Mouse (Mus musculus): ENCODE data around the gene Mfsd4b4.
"Not testable (repeated sequence)": the region's sequence is repeated elsewhere in the genome, so short reads cannot be mapped to it uniquely, and the experiment has no call there.

Gene Mfsd4b4

DNA sequence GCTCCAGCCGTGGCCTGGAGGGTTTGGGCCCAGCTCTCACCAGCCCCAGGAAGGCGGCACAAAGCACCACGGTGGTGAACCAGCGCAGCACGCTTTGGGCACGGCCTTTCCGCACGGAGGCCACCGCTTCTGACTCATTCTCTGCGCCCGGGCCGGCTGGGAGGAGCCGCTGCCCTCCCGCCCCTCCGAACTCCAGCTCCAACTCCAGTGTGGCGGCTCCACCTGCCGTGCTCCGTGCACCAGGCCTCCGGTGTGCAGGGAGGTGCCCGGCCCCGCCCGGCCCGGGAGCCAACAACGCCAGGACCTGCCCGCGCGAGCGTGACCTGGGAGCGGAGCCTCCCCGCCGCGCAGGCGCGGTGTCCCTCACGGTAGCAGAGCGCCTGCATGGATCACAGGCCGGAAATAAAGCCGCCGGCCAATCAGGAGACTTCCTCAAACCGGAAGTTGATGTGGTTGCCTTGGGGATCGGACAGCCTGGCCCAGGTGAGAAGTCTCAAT is at the start of gene Mfsd4b4:
Gene Mfsd4b4, minus strand, starts transcription at position 365 of the 498 bp plus-strand sequence.
- DNase-seq (ENCODE audit: low read depth) = peak; percentile 91

DNA sequence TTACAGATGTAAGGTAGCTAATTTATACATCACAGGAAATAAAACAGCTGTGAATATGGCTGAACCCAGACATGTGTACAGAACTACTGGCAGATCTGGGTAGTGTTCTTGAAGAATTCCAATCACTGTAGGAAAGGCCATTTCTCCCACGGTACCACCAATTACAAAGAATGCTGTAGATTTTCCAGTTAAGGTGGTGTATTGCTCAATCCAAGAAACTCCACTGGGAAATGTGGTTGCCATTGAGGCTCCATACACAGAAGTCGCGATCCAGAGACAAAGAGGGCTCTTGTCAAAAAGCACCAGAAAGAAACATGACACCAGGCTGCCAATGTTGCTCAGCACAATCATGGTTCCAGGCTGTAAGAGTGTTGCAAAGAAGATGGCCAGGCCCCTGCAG is 48.2 kb upstream of the Mfsd4b4 start:
- not testable (repeated sequence) for DNase-seq (ENCODE audit: low read depth)

DNA sequence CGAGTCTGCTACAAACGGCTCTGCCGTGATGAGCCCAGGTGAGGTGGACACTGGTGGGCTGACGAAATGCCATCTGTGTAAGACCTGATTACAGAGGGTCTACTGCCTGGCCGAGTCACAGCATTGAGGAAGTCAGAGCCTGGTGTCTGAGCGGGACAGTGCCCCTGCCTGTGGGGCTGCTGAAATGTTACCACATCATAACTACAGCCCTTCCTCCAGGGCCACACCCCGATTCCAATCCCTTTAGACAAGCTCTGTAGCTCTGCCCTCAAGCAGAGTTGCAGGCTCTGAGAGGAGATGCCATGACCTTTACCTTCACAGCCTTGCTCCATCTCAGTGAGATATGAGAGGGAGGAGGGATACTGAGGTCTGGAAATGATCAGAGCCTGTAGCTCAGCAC is 37.5 kb upstream of the Mfsd4b4 start:
- no peak for DNase-seq (ENCODE audit: low read depth)

DNA sequence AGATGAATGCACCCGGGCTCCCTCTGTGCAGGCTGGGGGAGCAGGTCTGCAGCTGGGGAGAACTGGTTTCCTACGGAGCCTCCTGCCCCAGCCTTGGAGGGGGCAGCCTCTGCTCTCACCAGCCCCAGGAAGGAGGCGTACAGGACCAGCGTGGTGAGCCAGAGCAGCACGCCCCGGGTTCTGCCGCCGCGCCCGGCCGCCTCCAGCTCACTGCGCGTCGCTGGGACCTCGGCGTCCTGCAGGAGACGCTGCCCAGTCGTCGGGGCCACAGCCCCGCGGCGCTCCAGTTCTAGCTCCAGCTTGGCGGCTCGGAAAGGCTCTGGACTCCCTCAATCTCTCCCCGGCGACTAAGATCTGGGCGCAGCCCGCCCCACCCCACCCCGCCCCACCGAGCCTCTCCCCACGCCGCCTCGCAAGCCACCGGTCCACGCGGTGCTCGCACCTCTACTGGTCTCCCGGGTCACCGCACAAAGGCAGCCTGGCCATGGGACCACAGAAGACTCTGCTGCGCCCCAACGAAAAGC is 27.6 kb upstream of the Mfsd4b4 start, which contains the start of gene Mfsd4b2:
Gene Mfsd4b2, minus strand, starts transcription at position 308 of the 524 bp plus-strand sequence.
- no peak for DNase-seq (ENCODE audit: low read depth)

DNA sequence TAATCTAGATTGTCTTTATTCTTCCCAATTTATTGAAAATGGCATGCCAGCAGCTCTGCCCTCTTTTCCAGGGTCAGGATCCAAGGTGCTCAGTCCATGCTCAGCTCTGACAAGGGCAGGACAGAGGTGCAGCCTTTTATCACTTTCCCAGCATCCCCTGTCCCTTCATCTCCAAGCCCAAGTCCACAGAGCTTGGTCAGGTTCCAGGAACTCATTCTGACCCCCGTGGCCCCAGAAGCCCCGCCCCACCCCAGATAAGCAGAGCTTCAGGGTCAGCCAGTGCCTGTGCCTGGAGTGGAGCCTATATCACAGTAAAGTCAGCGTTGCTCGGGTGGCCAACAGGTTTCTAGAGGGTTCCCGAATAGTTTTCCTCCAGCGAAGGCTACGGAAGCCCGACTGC is 25.5 kb upstream of the Mfsd4b4 start:
- DNase-seq (ENCODE audit: low read depth) = not testable (repeated sequence)

DNA sequence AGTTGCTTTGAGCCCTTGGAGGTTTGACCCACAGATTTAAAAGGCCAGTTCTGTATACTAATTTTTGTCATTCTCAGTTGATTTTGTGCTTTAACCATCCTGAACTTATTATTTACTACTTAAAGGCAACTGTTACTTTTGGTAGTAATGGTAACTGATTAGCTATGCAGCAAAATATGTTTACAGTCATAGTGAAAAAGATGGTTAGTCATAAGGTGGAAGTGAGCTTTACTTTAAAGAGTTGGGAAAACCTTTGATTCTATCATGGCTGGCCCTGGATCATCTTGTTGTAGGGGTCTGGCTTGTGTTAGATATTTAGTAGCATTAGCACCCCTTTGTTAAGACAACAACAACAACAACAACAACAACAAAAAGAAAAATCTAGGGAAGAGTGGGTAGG is 13.6 kb upstream of the Mfsd4b4 start:
- no peak for DNase-seq (ENCODE audit: low read depth)

DNA sequence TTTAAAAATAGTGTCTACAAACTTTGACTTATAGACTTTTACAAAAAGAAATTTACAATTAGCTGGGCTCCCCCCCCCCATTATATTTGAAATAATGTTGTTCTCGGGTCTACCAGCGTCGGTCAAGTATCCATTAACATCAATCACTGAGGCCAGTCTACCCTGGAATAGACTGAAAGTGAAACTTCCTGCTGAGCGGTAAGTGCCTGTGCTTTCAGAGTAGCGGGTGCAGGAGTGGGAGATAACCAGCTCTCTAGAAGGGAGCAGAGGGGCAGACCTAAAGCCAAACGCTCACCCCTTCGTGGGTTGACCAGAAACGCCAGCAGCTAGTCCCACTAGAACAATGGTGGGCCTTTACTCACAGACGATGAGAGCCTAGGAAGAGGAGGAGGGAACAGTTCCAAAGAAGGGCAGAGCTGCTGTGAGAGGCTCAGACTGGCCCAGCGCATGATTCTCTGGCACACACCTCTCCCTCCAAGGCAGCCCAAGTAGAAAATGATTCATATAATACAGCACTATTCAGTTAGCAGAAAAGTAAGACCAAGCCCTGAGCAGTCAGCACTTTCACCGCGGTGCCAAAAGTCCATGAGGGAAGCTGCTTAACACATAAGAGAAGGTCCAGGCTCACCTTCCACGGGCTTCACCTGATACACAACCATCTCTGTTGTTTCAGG is 9.9 kb upstream of the Mfsd4b4 start:
- peak; percentile 41 for DNase-seq (ENCODE audit: low read depth)

DNA sequence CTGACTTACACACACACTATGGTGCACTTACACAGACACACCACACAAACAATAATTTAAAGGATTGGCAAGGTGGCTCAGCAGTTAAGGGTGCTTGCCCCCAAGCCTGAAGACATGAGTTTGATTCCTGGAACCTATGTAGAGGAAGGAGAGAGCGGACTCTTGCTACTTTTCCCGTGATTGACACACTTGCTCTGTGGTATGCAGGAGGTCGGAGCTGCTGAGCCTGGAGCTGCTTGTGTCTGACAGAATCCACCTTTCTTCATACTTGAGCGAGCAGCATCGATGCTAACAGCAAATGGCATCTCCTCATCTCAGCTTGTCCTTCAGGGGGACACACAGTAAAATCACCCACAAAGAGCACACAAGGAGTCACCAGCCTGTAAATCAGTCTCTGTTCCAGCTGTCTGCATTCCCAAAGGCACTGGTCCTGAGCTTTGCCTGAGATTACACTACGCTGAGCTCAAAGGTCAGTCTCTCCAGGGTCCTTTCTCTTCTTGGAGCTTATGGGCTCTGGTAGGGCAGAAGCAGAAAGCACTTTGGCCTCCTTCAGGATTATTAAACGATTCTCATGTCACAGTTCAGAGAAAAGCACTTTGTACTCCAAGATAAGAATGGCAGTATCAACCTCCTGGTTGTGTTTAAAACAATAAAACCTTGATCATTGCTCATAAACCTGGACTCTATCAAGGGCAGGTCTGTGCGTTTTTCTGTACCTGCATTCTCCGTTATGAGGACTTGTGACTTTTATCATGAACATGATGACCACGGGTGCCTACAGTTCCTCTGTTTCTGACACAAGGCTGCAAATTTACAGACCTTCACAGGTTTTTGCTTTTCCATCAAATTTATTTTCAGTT is 8.0 kb upstream of the Mfsd4b4 start:
- no peak for DNase-seq (ENCODE audit: low read depth)

DNA sequence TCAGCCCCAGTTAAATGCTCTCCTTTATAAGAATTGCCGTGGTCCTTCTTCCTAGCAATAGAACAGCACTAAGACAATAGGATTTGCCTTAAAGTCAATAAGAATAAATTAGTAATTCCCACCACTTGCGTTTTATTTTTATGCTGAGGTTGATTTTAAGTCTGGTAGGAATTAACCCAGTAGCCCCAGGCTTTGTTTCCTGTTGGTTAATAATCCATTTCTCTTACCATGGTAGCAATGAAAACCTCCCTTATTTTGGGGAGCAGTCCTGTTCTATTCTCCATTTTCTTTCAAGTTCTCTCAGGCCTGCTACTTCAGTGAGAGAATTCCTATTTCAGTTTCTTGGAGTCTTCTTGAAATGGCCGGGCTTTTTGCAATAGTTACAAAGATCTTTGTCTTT is 5.2 kb upstream of the Mfsd4b4 start:
- DNase-seq (ENCODE audit: low read depth) = no peak

DNA sequence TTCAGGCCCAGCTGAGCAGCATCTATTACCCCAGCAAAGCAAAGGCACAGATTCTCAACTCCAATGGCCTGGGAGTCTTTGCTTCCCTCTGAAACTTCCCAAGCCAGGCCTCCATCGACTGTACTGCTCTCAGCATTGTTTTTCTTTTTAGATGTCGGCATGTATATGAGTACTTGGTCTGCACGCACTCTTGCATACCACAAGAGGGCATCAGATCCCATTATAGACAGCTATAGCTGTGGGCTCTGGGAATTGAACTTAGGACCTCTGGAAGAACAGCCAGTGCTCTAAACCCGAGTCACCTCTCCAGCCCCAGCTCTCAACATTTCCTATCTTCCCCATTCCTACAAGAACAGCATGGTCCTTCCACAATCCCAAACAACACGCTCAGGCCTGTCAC is 2.5 kb downstream of the Mfsd4b4 start:
- peak; percentile 23 for DNase-seq (ENCODE audit: low read depth)

DNA sequence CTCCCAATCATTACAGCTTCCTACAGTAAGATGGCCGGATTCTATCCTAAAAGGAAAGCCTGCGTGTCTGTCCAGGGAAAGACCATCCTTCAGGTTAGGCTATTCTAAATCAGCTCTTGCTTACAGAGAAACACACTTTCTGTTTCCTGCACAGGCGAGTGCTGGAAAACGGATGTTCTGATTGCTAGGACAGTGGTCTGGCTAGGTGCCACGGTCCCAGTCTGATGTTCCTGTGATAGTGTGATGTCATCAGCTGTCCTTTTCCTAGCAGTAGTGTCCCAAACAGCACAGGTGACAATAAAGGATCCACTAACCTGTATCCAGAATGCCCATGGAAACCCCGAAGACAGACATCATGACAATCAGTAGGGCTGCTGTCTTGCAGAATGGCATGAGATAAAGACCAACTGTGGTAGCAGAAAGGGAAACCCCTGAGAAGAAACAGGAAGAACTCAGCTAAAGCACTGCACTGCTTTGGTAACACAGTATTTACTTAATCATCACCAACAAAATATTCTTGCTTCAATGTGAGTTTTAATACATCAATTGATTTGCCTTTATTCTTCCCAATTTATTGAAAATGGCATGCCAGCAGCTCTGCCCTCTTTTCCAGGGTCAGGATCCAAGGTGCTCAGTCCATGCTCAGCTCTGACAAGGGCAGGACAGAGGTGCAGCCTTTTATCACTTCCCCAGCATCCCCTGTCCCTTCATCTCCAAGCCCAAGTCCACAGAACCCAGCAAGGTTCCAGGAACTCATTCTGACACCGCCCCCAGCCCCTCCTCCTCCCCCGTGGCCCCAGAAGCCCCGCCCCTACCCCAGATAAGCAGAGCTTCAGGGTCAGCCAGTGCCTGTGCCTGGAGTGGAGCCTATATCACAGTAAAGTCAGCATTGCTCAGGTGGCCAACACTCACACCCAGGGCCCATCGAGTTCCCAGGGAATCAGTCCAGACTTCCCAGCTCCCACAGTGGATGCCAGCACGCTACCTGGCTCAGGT is 5.0 kb downstream of the Mfsd4b4 start:
- DNase-seq (ENCODE audit: low read depth) = no peak

DNA sequence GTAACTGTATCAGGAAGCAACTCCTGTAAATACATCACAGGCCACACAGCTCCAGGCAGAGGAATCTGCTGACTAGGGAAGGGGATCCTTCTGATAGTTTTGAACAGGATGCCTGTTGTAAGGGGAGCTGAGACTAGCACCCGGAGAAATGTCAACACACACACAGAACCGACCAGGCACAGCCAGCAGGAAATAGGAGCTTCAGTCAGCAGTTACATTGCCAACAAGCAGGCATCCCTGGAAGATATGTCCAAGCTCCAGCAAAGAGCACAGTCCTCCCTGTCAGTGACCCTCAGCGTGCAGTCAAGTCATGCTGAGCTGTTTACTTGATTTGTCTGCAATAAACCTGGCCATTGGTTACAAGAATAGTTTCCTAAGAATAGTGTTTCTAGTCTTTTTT is 10.4 kb downstream of the Mfsd4b4 start:
- no peak for DNase-seq (ENCODE audit: low read depth)

DNA sequence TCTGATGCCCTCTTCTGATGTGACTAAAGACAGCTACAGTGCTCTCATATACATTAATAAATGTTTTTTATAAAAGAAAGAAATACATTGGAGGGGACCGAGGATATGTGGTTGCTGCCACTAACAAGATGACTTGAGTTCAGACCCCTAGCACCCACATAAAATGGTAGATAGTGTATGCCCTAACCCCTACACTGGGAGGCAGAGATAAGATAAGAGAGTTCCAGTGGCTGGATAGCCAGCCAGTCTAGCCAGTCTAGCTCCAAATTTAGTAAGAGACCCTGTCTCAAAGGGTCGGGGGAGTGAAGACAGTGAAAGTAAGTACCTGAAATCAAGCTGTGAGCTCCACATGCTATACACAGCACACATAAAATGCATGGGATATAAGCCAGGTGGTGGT is 33.5 kb downstream of the Mfsd4b4 start:
- DNase-seq (ENCODE audit: low read depth) = no peak

DNA sequence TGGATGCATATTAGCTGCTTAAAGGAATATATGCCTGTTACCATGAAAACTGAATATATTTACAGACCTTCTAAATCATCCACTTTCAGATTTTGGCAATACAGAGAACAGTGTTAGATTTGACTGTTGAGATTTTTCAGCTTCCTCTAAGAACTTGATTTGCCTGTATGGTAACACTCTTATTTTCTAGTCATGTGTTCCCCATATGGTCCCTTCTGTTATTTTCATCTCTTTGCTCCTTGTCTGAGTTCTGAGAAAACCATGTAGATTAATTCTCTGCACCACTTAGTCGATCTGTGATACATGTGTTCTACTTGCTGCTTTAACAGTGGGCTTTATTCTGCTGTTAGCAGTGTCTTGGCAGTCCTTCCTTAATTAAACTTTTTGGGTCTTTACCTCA is 56.4 kb downstream of the Mfsd4b4 start:
- DNase-seq (ENCODE audit: low read depth) = no peak
